Mouse (Mus musculus) left cerebral cortex, adult 9 months (tissue): ENCODE measurements at regions not wholly inside any gene's neighbourhood (a gene's known extent, or its start where the extent isn't known, plus 50 kb on each side); places are given as distances from the start of the nearest gene placed in this dataset.
A peak's percentile ranks its signal among the peaks of the same experiment; 100 is the strongest.
"Not testable (repeated sequence)": the region's sequence is repeated elsewhere in the genome, so short reads cannot be mapped to it uniquely, and the experiment has no call there.

ENCODE experiments used
- DNase-seq, 2 experiments: peaks; one replicate each; pipeline ENCODE4 v3.0.0; 2022; ENCODE audit warnings: low spot score in 2 of 2

GRCm38 (mm10) chr1:83835965-83836364 is 428.0 kb upstream of the Sphkap start:
- DNase-seq: no peak

- no peak for DNase-seq
These were observed 424.9 kb upstream of the Sphkap start for GRCm38 (mm10) chr1:83832946-83833345.

GRCm38 (mm10) chr1:83831900-83832535 is 424.0 kb upstream of the Sphkap start:
- no peak for DNase-seq

GRCm38 (mm10) chr1:83830025-83830645 is 422.1 kb upstream of the Sphkap start:
- no peak for DNase-seq

GRCm38 (mm10) chr1:83811162-83811561 is 403.2 kb upstream of the Sphkap start:
- not testable (repeated sequence) for DNase-seq

GRCm38 (mm10) chr1:83808432-83808831 is 400.4 kb upstream of the Sphkap start:
- no peak for DNase-seq

GRCm38 (mm10) chr1:83803345-83804041 is 395.5 kb upstream of the Sphkap start:
- no peak for DNase-seq

- DNase-seq: no peak
These were observed 393.8 kb upstream of the Sphkap start for GRCm38 (mm10) chr1:83801759-83802158.

GRCm38 (mm10) chr1:83796961-83797891 is 389.2 kb upstream of the Sphkap start:
- DNase-seq: no peak

GRCm38 (mm10) chr1:83777151-83777550 is 369.2 kb upstream of the Sphkap start:
- no peak for DNase-seq

- DNase-seq: no peak
These were observed 363.2 kb upstream of the Sphkap start for GRCm38 (mm10) chr1:83771160-83771559.

GRCm38 (mm10) chr1:83761499-83761898 is 353.5 kb upstream of the Sphkap start:
- DNase-seq: no peak

GRCm38 (mm10) chr1:83756866-83757265 is 348.9 kb upstream of the Sphkap start:
- no peak for DNase-seq

GRCm38 (mm10) chr1:83755336-83755735 is 347.3 kb upstream of the Sphkap start:
- DNase-seq: no peak

GRCm38 (mm10) chr1:83752976-83753375 is 345.0 kb upstream of the Sphkap start:
- no peak for DNase-seq

GRCm38 (mm10) chr1:83748974-83749373 is 341.0 kb upstream of the Sphkap start:
- DNase-seq: no peak

- DNase-seq: no peak
These were observed 340.1 kb upstream of the Sphkap start for GRCm38 (mm10) chr1:83748061-83748460.

- DNase-seq: no peak
These were observed 339.4 kb upstream of the Sphkap start for GRCm38 (mm10) chr1:83747412-83747811.

- DNase-seq: peak; percentile 20 to 59
These were observed 338.0 kb upstream of the Sphkap start for GRCm38 (mm10) chr1:83746036-83746435.

- DNase-seq: peak in 1 of 2 experiments; percentile 53
These were observed 328.6 kb upstream of the Sphkap start for GRCm38 (mm10) chr1:83736428-83737117.

- DNase-seq: no peak
These were observed 323.7 kb upstream of the Sphkap start for GRCm38 (mm10) chr1:83731682-83732081.
